Mouse (Mus musculus): ENCODE data around the gene Csnk2b.

Gene Csnk2b

DNA sequence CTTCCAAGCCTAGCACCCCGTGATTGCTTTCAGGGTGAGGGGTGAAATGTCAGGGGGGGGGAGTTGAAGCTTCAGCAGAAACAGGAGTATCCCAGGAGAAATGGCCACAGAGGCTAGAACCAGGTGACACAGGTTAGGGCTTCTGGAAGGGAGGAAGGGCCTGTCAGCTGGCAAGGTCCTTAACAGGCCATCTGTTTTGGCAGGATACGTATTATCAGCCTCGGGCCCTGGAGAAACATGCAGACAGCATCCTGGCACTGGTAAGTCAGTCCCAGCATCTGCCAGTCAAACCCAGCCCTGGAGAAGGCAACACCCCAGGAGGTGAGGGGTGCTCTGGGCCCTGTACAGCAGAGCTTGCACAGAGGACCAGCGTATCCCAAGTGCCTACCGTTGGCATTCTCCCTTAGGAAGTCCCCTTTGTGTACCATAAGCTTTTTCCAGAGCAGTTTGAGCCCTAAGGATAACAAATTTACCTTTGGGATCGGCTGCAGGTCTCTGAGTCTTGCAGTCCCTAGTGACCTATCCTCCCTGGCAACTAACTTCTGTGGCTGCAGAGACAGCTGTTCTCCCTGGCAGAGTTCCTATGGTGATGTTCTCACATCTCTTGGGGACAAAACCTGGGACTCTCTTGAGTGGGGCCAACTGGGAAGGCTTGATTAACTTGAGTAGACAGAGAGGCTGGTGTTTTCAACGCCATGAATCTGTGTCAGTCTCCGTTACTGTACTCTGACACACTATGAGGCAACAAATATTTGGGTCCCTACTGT is 31.5 kb downstream of the Csnk2b start:
- DNase-seq (ENCODE audit: extremely low read depth, insufficient read length, low spot score) = no peak

DNA sequence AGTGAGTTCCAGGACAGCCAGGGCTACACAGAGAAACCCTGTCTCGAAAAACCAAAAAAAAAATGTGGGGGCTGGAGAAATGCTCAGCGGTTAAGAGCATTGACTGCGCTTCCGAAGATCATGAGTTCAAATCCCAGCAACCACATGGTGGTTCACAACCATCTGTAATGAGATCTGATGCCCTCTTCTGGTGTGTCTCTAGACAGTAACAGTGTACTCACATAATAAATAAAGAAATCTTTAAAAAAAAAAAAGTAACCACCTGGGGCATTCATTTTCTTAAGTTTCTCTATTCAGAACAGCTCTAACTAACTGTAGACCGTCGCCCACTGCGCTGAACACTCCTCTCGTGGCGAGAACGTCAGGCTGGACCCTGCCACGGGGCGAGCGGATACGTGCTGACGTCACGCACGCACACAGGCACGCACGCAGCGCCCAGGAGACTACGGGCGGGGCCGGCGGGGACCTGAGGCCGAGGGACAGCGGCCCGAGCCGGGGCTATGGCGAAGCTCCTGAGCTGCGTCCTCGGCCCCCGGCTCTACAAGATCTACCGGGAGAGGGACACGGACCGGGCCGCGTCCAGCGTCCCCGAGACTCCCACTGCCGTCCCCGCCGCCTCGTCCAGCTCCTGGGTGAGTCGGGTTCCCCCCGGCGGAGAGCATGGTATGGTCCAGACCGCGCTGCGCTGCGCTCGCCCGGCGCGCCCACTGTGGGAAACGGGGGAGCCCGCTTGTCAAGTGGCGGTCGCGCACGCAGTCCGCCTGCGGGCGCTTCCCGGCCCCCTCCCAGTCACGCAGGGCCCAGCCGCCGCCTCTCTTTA is 32.8 kb downstream of the Csnk2b start, which contains the start of gene Abhd16a:
Abhd16a (plus strand) TSS at position 439 of the 820 bp plus-strand sequence.
- DNase-seq (ENCODE audit: extremely low read depth, insufficient read length, low spot score) = peak; percentile 95

DNA sequence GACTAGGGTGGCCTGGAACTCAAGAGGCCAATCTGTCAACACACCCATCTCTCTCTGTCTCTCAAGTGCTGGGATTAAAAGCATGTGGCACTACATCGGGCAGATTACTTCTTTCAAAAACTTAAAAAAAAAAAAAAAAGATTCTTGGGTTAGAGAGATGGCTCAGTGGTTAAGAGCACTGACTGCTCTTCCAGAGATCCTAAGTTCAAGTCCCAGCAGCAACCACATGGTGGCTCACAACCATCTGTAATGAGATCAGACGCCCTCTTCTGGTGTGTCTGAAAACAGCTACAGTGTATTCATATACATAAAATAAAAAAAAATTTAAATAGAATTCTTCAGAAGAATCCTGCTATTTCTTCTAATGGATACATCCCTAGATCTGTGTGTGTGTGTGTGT is 33.7 kb downstream of the Csnk2b start:
- no peak for DNase-seq (ENCODE audit: extremely low read depth, insufficient read length, low spot score)

DNA sequence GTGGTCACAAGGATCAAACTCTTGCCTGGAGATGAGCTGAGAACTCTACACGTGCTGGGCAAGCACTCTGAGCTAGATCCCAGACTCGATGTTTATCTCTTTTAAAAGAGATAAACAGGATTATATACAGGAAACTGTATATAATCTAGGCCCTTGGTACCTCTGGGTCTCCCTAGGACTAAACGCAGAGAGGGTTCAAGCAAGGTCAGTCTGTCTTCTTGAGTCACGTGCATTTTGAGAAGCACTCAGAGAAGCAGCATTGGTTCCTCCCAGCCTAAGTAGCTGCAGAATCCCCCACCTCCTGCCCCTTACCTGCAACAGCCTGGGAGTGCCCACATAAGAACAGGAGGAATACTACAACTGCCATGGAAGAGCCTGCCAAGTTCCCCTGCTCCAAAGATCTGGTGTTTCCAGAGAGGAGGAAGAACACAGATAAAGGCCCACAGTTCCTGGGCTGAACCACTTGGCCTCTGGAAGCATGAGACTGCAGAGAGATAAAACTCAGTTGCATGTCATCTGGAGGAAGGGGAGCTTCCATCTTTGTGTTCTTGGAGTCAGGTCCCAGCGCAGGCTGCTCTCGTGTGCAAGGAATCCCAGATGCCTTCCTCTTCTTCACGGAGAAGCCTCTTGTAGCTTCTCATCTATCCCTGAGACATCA is 36.5 kb downstream of the Csnk2b start, which contains the start of gene Ly6g6f:
Ly6g6f (minus strand) TSS at position 403 of the 658 bp plus-strand sequence.
- no peak for DNase-seq (ENCODE audit: extremely low read depth, insufficient read length, low spot score)

DNA sequence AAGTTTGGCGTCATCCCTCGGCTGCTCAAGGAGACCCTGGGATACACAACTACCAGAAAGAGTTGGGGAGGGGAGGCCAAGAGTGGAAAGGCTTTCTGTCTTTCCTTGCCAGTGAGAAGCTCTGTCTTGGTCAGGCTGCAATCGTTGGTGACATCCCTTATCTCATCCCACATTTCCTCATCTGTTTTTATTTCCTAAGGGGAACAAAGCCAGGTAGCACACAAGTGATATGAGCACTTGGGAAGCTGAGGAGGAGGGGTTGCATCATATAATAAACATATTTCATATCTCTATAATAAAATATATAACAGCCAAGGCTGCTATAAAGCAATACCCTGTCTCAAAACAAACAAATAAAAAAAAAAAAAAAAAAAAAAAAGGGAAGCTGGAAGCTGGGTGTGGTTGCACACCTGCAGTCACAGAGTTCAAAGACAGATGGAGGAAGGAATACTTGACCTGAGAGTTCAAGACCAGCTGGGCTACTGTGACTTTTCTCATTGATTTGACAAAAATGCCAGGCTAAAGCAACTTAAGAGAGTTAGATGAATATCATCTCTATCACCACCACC is 37.8 kb downstream of the Csnk2b start:
- DNase-seq (ENCODE audit: extremely low read depth, insufficient read length, low spot score) = no peak

DNA sequence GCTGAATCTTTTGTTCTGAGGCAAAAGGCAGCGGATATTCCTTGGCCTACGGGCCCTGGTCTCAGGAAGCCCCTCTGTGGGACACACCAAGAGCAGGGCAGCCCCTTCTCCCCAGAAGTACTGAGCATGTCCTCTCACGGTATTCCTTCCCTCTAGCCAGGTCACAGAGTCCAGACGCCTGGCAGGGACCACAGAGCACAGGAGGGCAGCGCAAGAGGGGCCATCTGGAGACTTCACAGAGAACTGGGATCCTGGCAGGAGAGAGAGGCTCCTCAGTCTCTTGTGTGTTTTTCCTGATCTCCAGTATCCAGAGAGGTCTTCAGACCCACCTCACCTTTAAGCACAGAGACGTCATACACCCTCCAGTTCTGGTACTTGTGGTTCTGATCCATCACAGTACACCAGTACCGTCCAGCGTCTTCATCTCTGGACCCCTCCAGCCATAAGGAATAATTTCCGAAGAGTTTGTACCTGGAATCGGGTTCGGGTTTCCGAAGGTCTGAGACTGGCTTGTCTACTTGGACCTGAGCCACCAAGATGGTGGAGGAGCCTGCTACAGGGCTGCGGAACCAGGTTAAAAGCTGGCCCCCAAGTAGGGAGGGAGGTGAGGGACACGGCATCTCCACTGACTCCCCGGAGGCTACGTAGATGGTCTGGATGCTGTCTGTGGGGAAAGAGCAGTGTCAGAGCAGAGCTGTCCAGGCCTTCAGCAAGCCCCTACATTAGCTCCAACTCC is 38.8 kb downstream of the Csnk2b start:
- DNase-seq (ENCODE audit: extremely low read depth, insufficient read length, low spot score) = no peak

DNA sequence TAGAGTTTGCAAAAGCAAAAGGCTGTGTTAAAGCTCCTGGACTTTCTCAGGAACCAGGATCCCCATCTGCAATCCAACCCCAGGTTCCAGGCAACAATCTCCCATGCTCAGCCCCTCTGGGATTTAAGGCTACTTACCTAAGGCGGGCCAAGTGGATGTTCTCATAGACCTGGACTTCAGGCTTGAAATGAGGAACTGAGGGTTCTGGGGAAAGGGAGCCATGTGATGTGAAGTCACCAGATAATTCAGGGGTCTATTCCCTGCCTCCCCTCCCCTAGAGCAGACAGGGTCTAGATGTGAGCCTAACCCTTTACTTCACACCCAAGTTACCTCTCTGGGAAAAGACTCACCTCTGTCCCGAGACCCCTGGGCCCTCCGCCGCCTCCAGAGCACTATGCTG is 41.1 kb downstream of the Csnk2b start:
- no peak for DNase-seq (ENCODE audit: extremely low read depth, insufficient read length, low spot score)

DNA sequence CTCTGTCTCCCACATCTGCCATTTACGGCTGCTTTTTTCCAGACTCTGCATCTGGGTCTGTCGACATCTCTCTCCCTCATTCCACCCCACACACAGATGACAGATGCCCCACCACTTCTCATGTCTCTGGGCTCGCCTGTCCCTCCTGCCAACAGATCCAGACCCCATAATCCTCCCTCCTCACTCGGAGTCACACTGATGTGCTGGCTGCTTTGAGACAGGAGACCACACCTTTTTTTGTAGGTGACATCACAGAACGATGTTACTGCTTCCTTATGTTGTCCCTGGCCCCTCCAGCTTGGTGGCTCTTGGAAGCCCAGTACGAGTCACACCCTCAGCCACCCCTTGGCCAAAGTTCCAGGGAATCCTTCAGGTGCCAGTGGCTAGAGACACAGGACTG is 41.6 kb downstream of the Csnk2b start:
- no peak for DNase-seq (ENCODE audit: extremely low read depth, insufficient read length, low spot score)

DNA sequence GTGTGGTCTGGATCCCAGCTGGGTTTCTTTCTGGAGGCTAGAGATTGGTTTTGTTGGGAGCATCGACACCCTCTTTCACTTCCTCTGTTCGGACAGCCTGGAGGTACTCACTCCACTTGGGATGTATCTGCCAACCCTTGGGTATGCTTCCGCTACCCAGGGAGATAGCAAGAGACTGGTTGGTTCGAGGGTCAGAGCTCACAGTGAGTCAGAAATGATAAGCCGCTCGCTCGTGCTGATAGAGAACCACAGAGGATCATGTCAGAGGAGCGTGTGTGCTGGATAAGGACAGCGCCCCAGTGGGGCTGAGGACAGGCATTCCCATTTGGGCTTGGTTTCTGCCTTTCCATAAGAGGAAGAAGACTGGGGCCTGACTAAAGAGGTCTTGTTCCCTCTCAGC is 42.1 kb downstream of the Csnk2b start:
- DNase-seq (ENCODE audit: extremely low read depth, insufficient read length, low spot score) = no peak

DNA sequence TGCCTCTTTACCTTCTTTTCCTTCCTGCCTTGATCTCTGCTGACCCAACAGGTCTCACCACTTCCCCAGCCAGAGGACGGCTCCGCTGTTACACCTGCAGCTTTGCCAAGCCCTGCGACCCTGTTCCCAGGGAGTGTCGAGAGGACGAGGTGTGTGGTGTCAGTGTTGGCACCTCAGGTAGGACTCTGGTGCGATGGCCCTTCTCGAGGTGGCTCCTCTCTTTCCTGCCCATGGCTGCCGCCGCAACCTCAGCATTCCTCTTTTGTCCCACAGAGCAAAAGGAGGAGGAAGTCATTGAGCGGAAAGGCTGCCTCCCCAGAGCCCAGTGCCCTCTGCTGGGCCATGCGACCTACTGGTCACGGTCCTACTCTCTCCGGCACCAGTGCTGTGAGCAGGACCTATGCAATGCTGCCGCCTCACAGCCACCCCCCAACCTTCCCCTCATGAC is 44.0 kb downstream of the Csnk2b start, which contains the start of gene Ly6g6d:
Ly6g6d (minus strand) TSS at position 280 of the 448 bp plus-strand sequence.
- DNase-seq (ENCODE audit: extremely low read depth, insufficient read length, low spot score) = no peak

DNA sequence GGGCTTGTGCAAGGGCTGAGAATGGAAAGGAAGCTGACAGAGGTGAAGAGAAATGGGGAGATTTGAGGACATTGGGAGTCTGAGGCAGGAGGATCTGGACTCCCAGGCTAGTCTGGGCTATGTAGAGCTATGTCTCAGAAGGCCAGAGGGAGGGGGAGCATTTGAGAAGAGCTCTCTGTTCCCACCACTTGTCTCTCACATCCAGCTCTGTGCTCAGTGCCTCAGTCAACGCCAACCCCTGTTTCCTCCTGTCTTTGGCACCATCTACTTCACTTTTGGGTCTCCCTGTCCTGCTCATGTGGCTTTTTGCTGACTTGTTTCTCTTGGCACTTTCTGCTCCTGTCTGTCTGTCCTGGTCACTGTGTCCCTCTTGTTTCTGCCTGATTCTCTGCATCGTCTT is 44.6 kb downstream of the Csnk2b start:
- no peak for DNase-seq (ENCODE audit: extremely low read depth, insufficient read length, low spot score)

DNA sequence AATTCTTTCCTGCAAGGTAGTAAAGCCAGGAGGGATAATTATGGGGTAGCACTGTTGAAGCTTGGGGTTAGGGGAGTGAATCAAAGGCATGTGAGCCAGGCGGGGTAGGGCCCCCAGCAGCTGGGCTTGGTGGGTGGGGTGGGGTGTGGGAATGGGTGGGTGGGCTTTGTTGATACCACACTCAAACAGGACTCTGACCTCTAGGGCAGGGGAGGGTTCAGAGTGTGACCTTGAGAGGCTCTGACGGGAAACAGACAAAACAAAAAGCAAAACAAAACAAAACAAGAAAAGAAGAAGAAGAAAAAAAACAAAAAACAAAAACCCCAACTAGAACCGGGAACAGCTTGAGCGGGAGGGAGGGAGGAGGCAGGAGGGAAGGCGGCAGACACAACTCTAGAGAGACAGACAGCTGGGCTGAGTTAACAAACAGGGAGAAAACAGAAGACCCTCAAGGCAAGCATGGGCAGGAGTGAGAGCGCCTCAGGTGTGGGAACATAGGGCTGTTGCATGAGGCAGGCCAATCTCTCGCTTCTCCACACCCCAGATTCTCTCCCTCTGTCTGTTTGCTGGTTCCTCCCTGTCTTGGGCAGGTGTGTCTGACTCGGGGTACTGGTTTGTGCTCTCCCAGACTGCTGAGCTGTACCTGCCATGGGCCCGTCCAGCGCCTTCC is 45.2 kb downstream of the Csnk2b start, which contains the start of gene Ly6g6e:
Ly6g6e (plus strand) TSS at position 396 of the 670 bp plus-strand sequence.
- no peak for DNase-seq (ENCODE audit: extremely low read depth, insufficient read length, low spot score)

DNA sequence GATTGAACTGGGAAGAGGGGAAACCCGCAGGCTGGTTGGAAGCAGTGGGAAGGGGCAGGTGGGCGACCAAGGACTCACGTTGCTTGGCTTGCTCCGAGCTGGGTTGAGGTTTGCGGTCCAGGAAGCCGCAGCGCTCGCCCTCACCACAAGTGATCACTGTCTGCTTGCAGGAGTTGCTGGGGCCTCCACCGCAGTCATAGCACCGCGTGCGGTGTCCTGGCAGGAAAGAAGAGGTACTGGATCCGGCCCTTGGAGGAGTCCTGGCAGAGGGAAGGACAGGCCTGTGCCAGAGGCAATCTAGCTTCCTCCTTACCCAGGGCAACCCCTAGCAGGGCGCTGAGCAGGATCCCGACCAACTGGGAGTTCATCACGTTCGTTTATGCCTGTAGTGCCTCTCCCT is 47.8 kb downstream of the Csnk2b start:
- DNase-seq (ENCODE audit: extremely low read depth, insufficient read length, low spot score) = no peak

DNA sequence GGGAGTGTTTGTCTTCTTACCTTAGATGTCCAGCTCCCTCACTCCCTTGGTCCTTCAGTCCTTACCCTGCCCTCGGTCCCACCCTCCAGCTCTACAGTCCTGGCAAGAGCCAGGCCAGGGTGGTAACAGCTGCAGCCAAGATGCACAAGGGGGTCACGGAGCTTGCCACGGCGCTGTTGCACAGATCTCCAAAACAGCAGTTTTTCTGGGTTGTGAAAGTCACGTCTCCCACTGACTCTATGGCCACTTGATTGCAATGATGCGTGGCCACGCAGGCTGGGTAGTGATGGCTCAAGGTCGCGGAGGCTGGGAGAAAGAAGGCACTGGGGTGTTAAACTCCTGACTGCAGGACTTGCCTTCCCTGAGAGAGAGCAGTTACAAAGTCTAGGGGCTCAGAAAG is 50.4 kb downstream of the Csnk2b start:
- DNase-seq (ENCODE audit: extremely low read depth, insufficient read length, low spot score) = no peak

DNA sequence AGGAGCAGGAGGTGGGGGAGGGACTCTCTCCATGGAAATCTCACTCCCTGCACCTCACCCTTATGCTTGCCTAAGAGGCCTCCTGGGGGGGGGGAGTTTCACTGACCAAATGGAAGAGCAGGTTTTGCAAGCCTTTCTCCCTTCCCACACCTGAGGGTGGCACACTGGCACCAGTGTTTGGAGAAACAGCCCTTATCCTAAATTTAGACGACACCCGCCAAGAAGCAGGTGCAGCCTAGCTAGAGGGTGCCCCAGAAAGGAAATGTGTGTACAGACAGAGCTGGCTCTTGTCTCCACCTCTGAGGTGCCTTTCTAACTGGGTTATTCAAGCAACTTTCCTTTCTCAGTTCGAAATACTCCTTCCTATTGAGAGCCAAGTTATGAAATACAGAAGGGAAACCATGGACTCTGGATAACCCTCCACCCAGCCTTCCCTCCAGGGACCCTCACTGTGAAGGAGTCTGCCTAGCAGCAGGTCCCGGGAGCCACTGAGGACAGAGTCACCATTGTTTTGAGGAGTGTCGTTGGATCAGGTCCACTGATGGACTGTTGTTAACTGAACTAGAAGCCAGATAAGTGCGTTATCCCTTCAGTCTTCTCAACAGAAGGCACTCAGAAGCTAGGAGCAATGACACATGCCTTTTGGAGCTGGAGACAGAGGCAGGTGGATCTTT is 51.2 kb downstream of the Csnk2b start:
- no peak for DNase-seq (ENCODE audit: extremely low read depth, insufficient read length, low spot score)

DNA sequence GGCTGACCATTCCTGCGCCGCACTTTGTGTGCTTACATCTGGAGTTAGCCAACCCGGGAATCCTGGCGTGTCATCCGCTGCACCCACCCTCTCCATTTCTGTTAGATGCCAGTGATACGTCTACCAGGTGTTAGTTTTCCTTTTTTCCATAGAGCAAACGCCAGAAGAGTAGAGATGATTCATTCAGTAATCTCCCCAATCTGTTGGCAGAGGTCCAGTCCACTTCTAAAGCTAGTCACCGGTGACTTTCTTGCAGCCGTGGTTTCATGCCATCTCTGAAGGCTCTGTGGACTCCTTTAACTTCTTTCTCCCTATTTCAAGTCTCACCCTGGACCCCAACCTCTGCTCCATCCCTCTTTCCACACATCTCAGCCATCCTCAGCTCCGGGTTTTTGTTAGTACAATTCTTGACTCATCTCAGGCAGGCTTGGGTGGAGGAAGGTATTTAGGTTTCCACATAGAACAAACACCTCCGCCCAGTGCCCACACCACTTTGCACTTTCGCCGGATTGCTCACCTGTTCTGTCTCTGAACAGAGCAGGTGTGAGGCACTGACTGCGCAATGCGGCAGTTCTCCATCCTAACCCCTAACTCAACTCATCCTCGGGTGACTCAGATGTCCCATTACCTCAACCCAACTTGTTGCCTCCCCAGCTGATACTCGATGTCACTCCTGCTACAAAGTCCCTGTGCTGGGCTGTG is 53.5 kb downstream of the Csnk2b start:
- DNase-seq (ENCODE audit: extremely low read depth, insufficient read length, low spot score) = no peak

All from 3134 (cell line).